Mouse (Mus musculus) forebrain, embryonic 12.5 days (tissue): ENCODE measurements at regions not wholly inside any gene's neighbourhood (a gene's known extent, or its start where the extent isn't known, plus 50 kb on each side); places are given as distances from the start of the nearest gene placed in this dataset.
A peak's percentile ranks its signal among the peaks of the same experiment; 100 is the strongest.
"Not testable (repeated sequence)": the region's sequence is repeated elsewhere in the genome, so short reads cannot be mapped to it uniquely, and the experiment has no call there.

Source experiments
- ATAC-seq: fragments of 200-750 bp; cut with Nextera tagmentation; 2 replicates; pipeline ENCODE4 v1.8.0; 2017; ENCODE audit warnings: moderate TSS enrichment; ENCODE audit not compliant: low FRiP score
- H3K27ac ChIP-seq: fragments of 300-500 bp; sonication (generic); 2 replicates; pipeline ENCODE4 v1.5.1; 2016; ENCODE audit warnings: mild to moderate bottlenecking
- H3K27me3 ChIP-seq: fragments of 300-500 bp; sonication (generic); 2 replicates; pipeline ENCODE4 v1.6.1; 2016; ENCODE audit warnings: mild to moderate bottlenecking
- H3K36me3 ChIP-seq: fragments of 300-500 bp; sonication (generic); replicated peaks from 2 replicates; pipeline ENCODE4 v1.6.1; 2016; ENCODE audit warnings: mild to moderate bottlenecking
- H3K4me1 ChIP-seq: fragments of 300-500 bp; sonication (generic); 2 replicates; pipeline ENCODE4 v1.6.1; 2016
- H3K4me2 ChIP-seq: fragments of 300-500 bp; sonication (generic); 2 replicates; pipeline ENCODE4 v1.6.1; 2016; ENCODE audit warnings: mild to moderate bottlenecking, moderate library complexity
- H3K4me3 ChIP-seq: fragments of 300-500 bp; sonication (generic); replicated peaks from 2 replicates; pipeline ENCODE4 v1.5.1; 2016; ENCODE audit warnings: mild to moderate bottlenecking
- H3K9ac ChIP-seq: fragments of 300-500 bp; sonication (generic); 2 replicates; pipeline ENCODE4 v1.6.1; 2016; ENCODE audit warnings: mild to moderate bottlenecking
- H3K9me3 ChIP-seq: fragments of 300-500 bp; sonication (generic); 2 replicates; pipeline ENCODE4 v1.6.1; 2016
- WGBS: fragments of 180-500 bp; shearing (Covaris S2); methylation state at CpG from one replicate; pipeline ENCODE4 v1.1.7; 2016; 5-methylcytosine and 5-hydroxymethylcytosine counted together

DNA sequence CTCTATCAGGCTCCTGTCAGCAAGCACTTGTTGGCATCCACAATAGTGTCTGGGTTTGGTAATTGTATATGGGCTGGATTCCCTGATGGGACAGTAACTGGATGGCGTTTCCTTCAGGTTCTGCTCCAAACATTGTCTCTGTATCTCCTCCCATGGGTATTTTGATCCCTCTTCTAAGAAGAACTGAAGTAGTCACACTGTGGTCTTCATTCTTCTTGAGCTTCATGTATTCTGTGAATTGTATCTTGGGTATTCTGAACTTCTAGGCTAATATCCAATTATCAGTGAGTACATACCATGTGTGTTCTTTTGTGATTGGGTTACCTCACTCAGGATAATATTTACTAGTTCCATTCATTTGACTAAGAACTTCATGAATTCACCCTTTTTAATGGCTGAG, 119.2 kb upstream of the Gm21119 start:
- H3K36me3 ChIP-seq, H3K27me3 ChIP-seq, H3K4me2 ChIP-seq, H3K9me3 ChIP-seq, ATAC-seq, H3K4me1 ChIP-seq, H3K9ac ChIP-seq, H3K4me3 ChIP-seq, H3K27ac ChIP-seq: not testable (repeated sequence)
- no CpG with 5 or more reads among the region's 1 CpGs for WGBS

DNA sequence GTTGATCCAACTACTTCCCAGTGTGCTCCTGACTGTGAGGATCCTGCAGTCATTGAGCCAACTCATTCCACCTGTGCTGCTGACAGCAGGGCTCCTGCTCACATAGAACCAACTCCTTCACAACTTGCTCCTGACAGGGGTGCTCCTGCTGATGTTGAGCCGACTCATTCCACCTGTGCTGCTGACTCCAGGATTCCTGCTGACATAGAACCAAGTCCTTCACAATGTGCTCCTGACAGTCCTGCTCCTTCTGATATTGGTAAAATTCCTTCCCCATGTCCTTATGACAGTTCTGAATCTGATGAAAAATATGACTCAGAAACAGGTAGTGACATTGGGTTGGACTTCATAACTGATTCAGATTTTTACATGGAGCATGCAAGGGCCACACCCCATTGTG, 100.8 kb upstream of the Gm21119 start:
- H3K27ac ChIP-seq, H3K27me3 ChIP-seq, H3K9ac ChIP-seq, H3K4me2 ChIP-seq, H3K4me1 ChIP-seq, H3K36me3 ChIP-seq, ATAC-seq, H3K4me3 ChIP-seq: not testable (repeated sequence)
- H3K9me3 ChIP-seq = peaks cover 15% of the 10 kb centered on the region
- WGBS = 82% methylated on average over 1 of the region's 1 CpGs

GRCm38 (mm10) chr8:20516324-20516830, 98.3 kb upstream of the Gm21119 start:
- not testable (repeated sequence) for H3K27me3 ChIP-seq, H3K27ac ChIP-seq, H3K4me3 ChIP-seq, H3K4me1 ChIP-seq, H3K4me2 ChIP-seq, ATAC-seq, H3K36me3 ChIP-seq, H3K9ac ChIP-seq
- 69% methylated on average over 2 of the region's 3 CpGs for WGBS
- peaks cover 19% of the 10 kb centered on the region for H3K9me3 ChIP-seq

DNA sequence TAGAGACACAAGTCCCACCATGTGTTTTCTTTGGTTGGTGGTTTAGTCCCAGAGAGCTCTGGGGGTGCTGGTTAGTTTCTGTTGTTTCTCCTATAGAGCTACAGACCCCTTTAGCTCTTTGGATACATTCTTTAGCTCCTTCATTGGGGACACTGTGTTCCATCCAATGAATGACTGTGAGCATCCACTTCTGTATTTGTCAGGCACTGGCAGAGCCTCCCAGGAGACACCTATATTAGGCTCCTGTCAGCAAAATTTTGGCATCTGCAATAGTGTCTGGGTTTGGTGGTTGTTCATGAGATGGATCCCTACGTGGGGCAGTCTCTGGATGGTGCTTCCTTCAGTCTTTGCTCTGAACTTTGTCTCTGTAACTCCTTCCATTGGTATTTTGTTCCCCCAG, 97.2 kb upstream of the Gm21119 start:
- H3K4me1 ChIP-seq, H3K36me3 ChIP-seq, H3K27ac ChIP-seq, H3K27me3 ChIP-seq, H3K9ac ChIP-seq, H3K4me3 ChIP-seq, ATAC-seq, H3K4me2 ChIP-seq: not testable (repeated sequence)
- peaks cover 19% of the 10 kb centered on the region for H3K9me3 ChIP-seq
- 26% methylated on average over 1 of the region's 1 CpGs for WGBS

GRCm38 (mm10) chr8:20524539-20524938, 90.2 kb upstream of the Gm21119 start:
- not testable (repeated sequence) for H3K4me3 ChIP-seq, H3K27ac ChIP-seq, H3K4me2 ChIP-seq, H3K4me1 ChIP-seq, H3K9me3 ChIP-seq, H3K9ac ChIP-seq, H3K27me3 ChIP-seq, ATAC-seq, H3K36me3 ChIP-seq

- not testable (repeated sequence) for H3K4me3 ChIP-seq, H3K4me1 ChIP-seq, H3K9ac ChIP-seq, H3K36me3 ChIP-seq, H3K9me3 ChIP-seq, ATAC-seq, H3K27ac ChIP-seq, H3K27me3 ChIP-seq, H3K4me2 ChIP-seq
- WGBS = no CpG with 5 or more reads among the region's 1 CpGs
These were observed 85.7 kb upstream of the Gm21119 start for GRCm38 (mm10) chr8:20529048-20529447.

GRCm38 (mm10) chr8:20539031-20539430, 75.7 kb upstream of the Gm21119 start:
- H3K4me3 ChIP-seq, H3K4me1 ChIP-seq, H3K4me2 ChIP-seq, H3K36me3 ChIP-seq, H3K27ac ChIP-seq, ATAC-seq, H3K9me3 ChIP-seq, H3K27me3 ChIP-seq, H3K9ac ChIP-seq: not testable (repeated sequence)
- WGBS = 92% methylated on average over 4 of the region's 4 CpGs

DNA sequence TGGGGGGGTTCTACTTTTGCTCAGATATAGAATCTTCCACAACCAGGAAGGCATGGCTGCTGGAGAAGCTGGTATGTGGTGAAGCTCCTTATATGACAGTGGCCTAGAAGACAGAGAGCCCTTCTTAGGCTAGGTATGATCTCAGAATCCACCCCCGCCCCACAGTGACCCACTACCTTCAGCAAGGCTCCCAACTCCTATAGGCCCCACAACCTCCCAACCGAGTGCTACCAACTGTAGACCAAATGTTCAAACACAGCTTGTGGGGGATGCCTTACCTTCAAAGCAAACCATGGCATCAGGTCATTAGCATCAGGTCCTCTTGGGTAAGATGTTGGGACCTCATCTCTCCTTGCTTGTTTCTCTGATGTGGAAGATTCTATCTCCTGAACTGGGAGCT, 70.6 kb upstream of the Gm21119 start:
- H3K4me1 ChIP-seq, H3K9me3 ChIP-seq, H3K4me3 ChIP-seq, H3K9ac ChIP-seq, H3K4me2 ChIP-seq, ATAC-seq, H3K27me3 ChIP-seq, H3K27ac ChIP-seq, H3K36me3 ChIP-seq: not testable (repeated sequence)
- WGBS = 83% methylated on average over 2 of the region's 2 CpGs

DNA sequence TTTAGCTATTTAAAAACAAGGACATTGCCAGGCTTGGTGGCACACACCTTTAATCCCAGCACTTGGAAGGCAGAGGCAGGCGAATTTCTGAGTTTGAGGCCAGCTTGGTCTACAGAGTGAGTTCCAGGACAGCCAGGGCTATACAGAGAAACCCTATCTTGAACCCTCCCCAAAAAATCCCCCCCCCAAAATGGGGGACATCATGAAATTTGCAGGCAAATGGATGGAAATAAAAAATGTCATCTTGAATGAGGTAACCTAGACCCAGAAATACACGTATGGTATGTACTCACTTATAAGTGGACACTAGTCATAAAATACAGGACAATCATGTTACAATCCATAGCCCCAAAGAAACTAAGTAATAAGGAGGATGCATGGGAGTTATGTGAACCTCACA, 69.4 kb upstream of the Gm21119 start:
- ATAC-seq, H3K4me1 ChIP-seq, H3K27me3 ChIP-seq, H3K27ac ChIP-seq, H3K9me3 ChIP-seq, H3K9ac ChIP-seq, H3K4me2 ChIP-seq, H3K36me3 ChIP-seq, H3K4me3 ChIP-seq: not testable (repeated sequence)
- 20% methylated on average over 1 of the region's 2 CpGs for WGBS

DNA sequence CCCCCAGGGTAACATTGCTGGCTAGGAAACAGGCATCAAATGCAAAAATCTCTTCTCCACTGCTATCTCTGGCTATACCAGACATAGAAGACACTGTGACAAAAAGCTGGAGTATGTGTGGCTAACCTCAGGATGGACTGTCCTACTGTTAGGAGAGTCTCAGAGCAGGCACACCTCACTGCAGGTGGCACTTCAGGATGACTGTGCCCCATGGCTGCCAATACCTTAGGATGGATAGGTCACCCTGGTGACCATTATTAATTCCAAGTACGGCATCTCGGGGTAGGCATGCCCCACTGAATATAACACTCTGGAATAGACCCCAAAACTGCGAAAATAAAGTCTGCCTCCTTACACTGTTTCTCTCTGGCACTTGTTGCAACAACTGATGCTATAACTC, 68.3 kb upstream of the Gm21119 start:
- no CpG with 5 or more reads among the region's 3 CpGs for WGBS

DNA sequence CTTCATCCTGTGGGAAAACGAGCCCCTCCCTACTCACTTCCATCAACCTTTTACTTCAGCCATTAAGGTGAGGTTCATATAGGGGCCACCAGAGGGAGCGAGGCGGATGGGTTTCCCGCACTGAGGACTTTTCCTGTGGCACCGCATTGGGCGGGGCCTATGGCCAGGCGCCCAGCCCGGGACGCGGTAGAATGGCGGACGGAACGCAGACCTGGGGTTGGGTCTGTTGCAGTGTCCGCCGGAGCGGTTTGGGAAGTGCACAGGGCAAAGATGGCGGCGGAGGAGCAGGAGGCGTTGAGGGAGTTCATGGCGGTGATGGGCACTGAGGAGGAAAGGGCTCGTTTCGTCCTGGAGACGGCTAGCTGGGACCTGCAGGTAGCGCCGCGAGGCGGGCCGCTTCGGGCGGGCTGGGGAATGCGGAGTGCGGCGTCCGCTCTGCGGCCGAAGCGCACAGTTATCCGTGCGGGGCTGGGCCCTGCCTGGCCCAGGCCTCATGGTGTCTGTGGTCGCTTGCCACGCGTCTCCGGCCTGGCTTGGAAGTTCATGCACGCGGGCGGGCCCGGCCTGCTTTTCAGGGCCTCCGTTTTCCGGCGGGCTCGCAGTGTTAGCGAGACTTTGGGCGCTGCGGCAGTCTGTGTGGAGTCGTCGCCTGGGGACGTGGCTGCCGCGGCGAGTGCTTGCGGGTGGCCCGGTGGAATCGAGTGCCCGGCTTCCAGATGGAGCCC, 64.5 kb upstream of the Gm21119 start:
- peak overlapping the region; percentile 43 for H3K4me2 ChIP-seq
- peak overlapping the region; percentile 79 for H3K9ac ChIP-seq
- peak; percentile 100 for ATAC-seq
- H3K9me3 ChIP-seq, H3K36me3 ChIP-seq, H3K27me3 ChIP-seq, H3K4me1 ChIP-seq: not testable (repeated sequence)
- 12% methylated on average over 64 of the region's 64 CpGs for WGBS
- H3K4me3 ChIP-seq = peak overlapping the region; percentile 58
- H3K27ac ChIP-seq = peak overlapping the region; percentile 80

More for the DNA sequence above, 68.3 kb upstream of the Gm21119 start:
- not testable (repeated sequence) for H3K4me2 ChIP-seq, H3K27me3 ChIP-seq, H3K9ac ChIP-seq, H3K4me3 ChIP-seq, H3K9me3 ChIP-seq, H3K27ac ChIP-seq, H3K36me3 ChIP-seq, H3K4me1 ChIP-seq, ATAC-seq

DNA sequence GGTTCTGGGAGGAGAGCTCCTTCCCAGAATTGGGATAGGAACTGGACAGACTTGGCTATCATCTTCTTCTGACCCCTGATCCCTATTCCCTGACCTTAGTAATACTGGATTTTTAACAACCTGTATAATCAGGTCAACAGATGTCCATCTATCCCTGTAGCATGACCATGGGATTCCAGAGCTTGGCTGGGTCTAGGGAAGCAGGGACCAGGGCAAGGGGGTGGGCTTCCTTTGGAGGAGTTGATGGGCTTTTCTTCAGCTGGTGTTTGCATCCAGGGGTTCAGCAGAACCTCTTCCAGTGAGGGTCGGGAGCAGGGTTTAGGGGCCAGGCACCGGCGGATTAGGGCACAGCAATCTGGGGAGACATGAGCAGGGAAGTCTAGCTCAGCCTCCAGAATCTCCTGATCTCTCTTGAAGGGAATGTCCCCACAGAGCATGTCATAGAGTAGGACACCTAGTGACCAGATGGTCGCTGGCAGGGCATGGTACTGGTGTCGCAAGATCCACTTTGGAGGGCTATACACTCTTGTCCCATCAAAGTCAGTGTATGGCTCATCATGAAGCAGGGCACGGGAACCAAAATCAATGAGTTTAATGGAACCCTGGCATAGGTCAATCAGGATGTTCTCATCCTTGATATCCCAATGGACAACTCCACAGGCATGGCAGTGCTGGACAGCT, 58.1 kb upstream of the Gm21119 start:
- peak; percentile 47 for ATAC-seq
- H3K36me3 ChIP-seq, H3K4me2 ChIP-seq, H3K27ac ChIP-seq, H3K9me3 ChIP-seq, H3K4me3 ChIP-seq, H3K4me1 ChIP-seq, H3K27me3 ChIP-seq, H3K9ac ChIP-seq: not testable (repeated sequence)
- WGBS = no CpG with 5 or more reads among the region's 6 CpGs

DNA sequence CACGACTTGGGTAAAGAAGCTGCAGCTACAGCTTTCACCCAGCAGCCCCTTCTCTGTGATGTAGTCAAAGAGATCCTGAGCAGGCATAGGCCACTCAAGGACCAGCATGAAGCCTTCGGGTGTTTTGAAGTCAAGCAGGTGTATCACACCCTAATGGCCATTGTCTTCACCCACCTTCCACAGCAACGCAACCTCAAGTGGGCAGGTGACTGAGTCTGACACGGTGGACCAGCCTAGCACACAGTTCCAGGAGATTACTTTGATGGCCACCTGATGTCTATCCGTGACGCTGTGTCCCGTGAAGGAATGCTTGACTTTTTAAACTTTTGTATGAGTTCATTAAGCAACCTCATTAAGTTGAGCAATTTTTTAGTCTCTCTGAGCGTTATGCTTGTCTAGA, 57.5 kb upstream of the Gm21119 start:
- WGBS = 83% methylated on average over 7 of the region's 8 CpGs
- H3K9me3 ChIP-seq, H3K27me3 ChIP-seq, H3K27ac ChIP-seq, H3K36me3 ChIP-seq, H3K9ac ChIP-seq, H3K4me3 ChIP-seq, H3K4me1 ChIP-seq: not testable (repeated sequence)
- peak overlapping the region; percentile 9; the same call in 1 of the 2 replicates for H3K4me2 ChIP-seq
- ATAC-seq = peak; percentile 81
